In genomic region chr10:29143566-29144335, GRCm38 (mm10) we compare ENCODE assay signal across 8 mouse cellular contexts. TPM values are rescaled to one million over a fixed set of nuclear protein-coding genes. Genes with fewer than 3 reads are reported as not detected.
DNase-seq lines count a peak whose midpoint lies in the region; ATAC-seq and TF ChIP-seq lines count a peak whose summit lies in the region.

Soga3 (plus strand) TSS chr10:29143839.

- TF ChIP-seq CTCF in lung, embryonic 14.5 days (IDR thresholded peaks at IDR 0.05; ENCODE audit: low read depth), result no peak
- TF ChIP-seq CTCF in lung, postnatal 0 days (IDR thresholded peaks at IDR 0.05), result no peak

- H3K4me1 ChIP-seq in lung, embryonic 14.5 days (ENCODE audit: insufficient read depth), result peaks cover 3% of the 10 kb centered on the region; the same call in 1 of the 2 replicates
- no peaks in the 10 kb centered on the region for H3K4me1 ChIP-seq in lung, postnatal 0 days (ENCODE audit: insufficient read depth, low read depth, low read length)
- peaks cover 18% of the 10 kb centered on the region for H3K4me1 ChIP-seq in hindbrain, embryonic 14.5 days (replicated peaks; ENCODE audit: control insufficient read depth, insufficient read depth, low read length)
- peaks cover 8% of the 10 kb centered on the region; the same call in 1 of the 2 replicates for H3K4me1 ChIP-seq in limb, embryonic 14.5 days (ENCODE audit: control insufficient read depth, insufficient read depth, low read length)

- no peak within 1 kb of the TSS for H3K9ac ChIP-seq in lung, embryonic 14.5 days
- H3K9ac ChIP-seq in lung, postnatal 0 days (replicated peaks; ENCODE audit: low read depth), result no peak within 1 kb of the TSS
- peak within 1 kb of the TSS; percentile 98 for H3K9ac ChIP-seq in hindbrain, embryonic 14.5 days
- H3K9ac ChIP-seq in limb, embryonic 14.5 days (ENCODE audit: low read depth, low read length, severe bottlenecking), result no peak within 1 kb of the TSS

- TF ChIP-seq EP300 in lung, postnatal 0 days (IDR thresholded peaks at IDR 0.05), result no peak

- WGBS in lung, embryonic 14.5 days, result under 1% methylated on average over 34 of the region's 34 CpGs
- WGBS in lung, postnatal 0 days, result under 1% methylated on average over 34 of the region's 34 CpGs
- under 1% methylated on average over 34 of the region's 34 CpGs for WGBS in hindbrain, embryonic 14.5 days
- WGBS in limb, embryonic 14.5 days, result 1% methylated on average over 34 of the region's 34 CpGs

- H3K27ac ChIP-seq in lung, embryonic 14.5 days (ENCODE audit: low read depth), result no peak within 1 kb of the TSS
- no peak within 1 kb of the TSS for H3K27ac ChIP-seq in lung, postnatal 0 days (ENCODE audit: low read length)
- H3K27ac ChIP-seq in hindbrain, embryonic 14.5 days, result peak within 1 kb of the TSS; percentile 99
- no peak within 1 kb of the TSS for H3K27ac ChIP-seq in limb, embryonic 14.5 days (replicated peaks; ENCODE audit: low read depth, low read length)

- ATAC-seq in lung, embryonic 14.5 days (ENCODE audit: insufficient read depth), result no peak
- ATAC-seq in lung, postnatal 0 days, result no peak
- peak; percentile 86 for ATAC-seq in hindbrain, embryonic 14.5 days (ENCODE audit: low FRiP score)
- ATAC-seq in limb, embryonic 14.5 days (ENCODE audit: low FRiP score, low read depth), result no peak

- H3K36me3 ChIP-seq in lung, embryonic 14.5 days (ENCODE audit: insufficient read depth), result no peaks in the 10 kb centered on the region
- H3K36me3 ChIP-seq in lung, postnatal 0 days (ENCODE audit: insufficient read depth, low read length), result no peaks in the 10 kb centered on the region
- H3K36me3 ChIP-seq in hindbrain, embryonic 14.5 days (replicated peaks; ENCODE audit: control insufficient read depth, insufficient read depth), result 0 out of 2 replicates have a peak, but pooled peaks cover 4% of the 10 kb centered on the region
- H3K36me3 ChIP-seq in limb, embryonic 14.5 days (ENCODE audit: control insufficient read depth, insufficient read depth, low read length), result no peaks in the 10 kb centered on the region

- peak within 1 kb of the TSS; percentile 8; the same call in 1 of the 2 replicates for H3K4me3 ChIP-seq in lung, embryonic 14.5 days (ENCODE audit: low read depth, low read length)
- no peak within 1 kb of the TSS for H3K4me3 ChIP-seq in lung, postnatal 0 days (ENCODE audit: low read depth, low read length)
- peak within 1 kb of the TSS; percentile 80 for H3K4me3 ChIP-seq in hindbrain, embryonic 14.5 days (replicated peaks; ENCODE audit: low read length)
- H3K4me3 ChIP-seq in limb, embryonic 14.5 days (replicated peaks; ENCODE audit: low read length), result peak within 1 kb of the TSS; percentile 16; the same call in 1 of the 2 replicates

- peak; percentile 13 for DNase-seq in lung, embryonic 14.5 days
- no peak for DNase-seq in lung, postnatal 0 days (ENCODE audit: low spot score)
- peak; percentile 82 for DNase-seq in embryo, embryonic 10 days (ENCODE audit: low spot score)
- DNase-seq in hindbrain, embryonic 14.5 days (ENCODE audit: low spot score), result peak; percentile 88
- no peak for DNase-seq in limb, embryonic 14.5 days (ENCODE audit: low spot score)
- peak; percentile 84 for DNase-seq in right cerebral cortex, postnatal 4 days
- no peak for DNase-seq in spleen, postnatal 36 days (ENCODE audit: low spot score in 2 of 2)
- no peak for DNase-seq in thymus, postnatal 25 days

- peaks cover 45% of the 10 kb centered on the region for H3K27me3 ChIP-seq in lung, embryonic 14.5 days (ENCODE audit: insufficient read depth, low read length)
- H3K27me3 ChIP-seq in lung, postnatal 0 days (replicated peaks; ENCODE audit: insufficient read depth, low read length), result peaks cover 28% of the 10 kb centered on the region
- H3K27me3 ChIP-seq in hindbrain, embryonic 14.5 days (ENCODE audit: control insufficient read depth, insufficient read depth, low read length), result no peaks in the 10 kb centered on the region
- peaks cover 56% of the 10 kb centered on the region for H3K27me3 ChIP-seq in limb, embryonic 14.5 days (ENCODE audit: control insufficient read depth, insufficient read depth, low read length)

- TF ChIP-seq POLR2A in limb, embryonic 14.5 days (IDR thresholded peaks at IDR 0.05; ENCODE audit: borderline replicate concordance, extremely low read depth, insufficient read depth, insufficient read length), result no peak

- H3K4me2 ChIP-seq in lung, embryonic 14.5 days, result peak within 1 kb of the TSS; percentile 31
- H3K4me2 ChIP-seq in lung, postnatal 0 days (replicated peaks; ENCODE audit: low read depth, low read length), result no peak within 1 kb of the TSS
- H3K4me2 ChIP-seq in hindbrain, embryonic 14.5 days (replicated peaks), result peak within 1 kb of the TSS; percentile 88
- peak within 1 kb of the TSS; percentile 28 for H3K4me2 ChIP-seq in limb, embryonic 14.5 days (replicated peaks; ENCODE audit: low read depth, low read length, severe bottlenecking)

- no peaks in the 10 kb centered on the region for H3K9me3 ChIP-seq in lung, embryonic 14.5 days (ENCODE audit: low read depth, low read length)
- H3K9me3 ChIP-seq in lung, postnatal 0 days (ENCODE audit: low read length), result no peaks in the 10 kb centered on the region
- no peaks in the 10 kb centered on the region for H3K9me3 ChIP-seq in hindbrain, embryonic 14.5 days (ENCODE audit: control insufficient read depth, low read length)
- no peaks in the 10 kb centered on the region for H3K9me3 ChIP-seq in limb, embryonic 14.5 days (ENCODE audit: control insufficient read depth, low read length)

RNA-seq across cellular contexts. Expression of gene Soga3, which starts in this region (rescaled TPM):
- 0.19 and 0.29 TPM in 2 replicates for polyA plus RNA-seq in lung, embryonic 14.5 days (2014; fragmentation: Nextera tagmentation; extraction: Ambion mirVana)
- 0.08 and 0.21 TPM in 2 replicates for polyA plus RNA-seq in lung, postnatal 0 days (2015; fragmentation: Nextera tagmentation; extraction: Ambion mirVana)
- 92.8 and 94.7 TPM in 2 replicates for polyA plus RNA-seq in hindbrain, embryonic 14.5 days (2014; fragmentation: Nextera tagmentation; extraction: Ambion mirVana)
- 0.46 and 0.47 TPM in 2 replicates for polyA plus RNA-seq in limb, embryonic 14.5 days (2012; rRNA removed)
- 0.65 and 1.2 TPM in 2 replicates for polyA plus RNA-seq in limb, embryonic 14.5 days (2014; fragmentation: Nextera tagmentation; extraction: Ambion mirVana)

Comparison
In these comparisons a context has a peak if more than half of its experiments do, and no peak if none do; other contexts are left out.
1. RNA of gene Soga3 (polyA plus RNA-seq): 92.8 to 94.7 TPM in hindbrain, embryonic 14.5 days; 0.46 to 1.2 TPM in limb, embryonic 14.5 days, 0.19 to 0.29 TPM in lung, embryonic 14.5 days and 0.08 to 0.21 TPM in lung, postnatal 0 days; every median in the first group is over 10 times any median in the second.
2. Peak in DNase-seq, H3K4me3 ChIP-seq and H3K4me2 ChIP-seq in lung, embryonic 14.5 days; RNA of the gene not detected or under 1 TPM.
3. DNase-seq: peak in embryo, embryonic 10 days (single experiment), hindbrain, embryonic 14.5 days (single experiment) and right cerebral cortex, postnatal 4 days (single experiment); none in lung, postnatal 0 days (single experiment), limb, embryonic 14.5 days (single experiment), spleen, postnatal 36 days (0 of 2) and thymus, postnatal 25 days (single experiment).